Mouse (Mus musculus) midbrain, embryonic 15.5 days (tissue): ENCODE measurements around the gene Cckbr. TPM values are rescaled to one million over a fixed set of nuclear protein-coding genes. Genes with fewer than 3 reads are reported as not detected.

Experiments
- ATAC-seq: fragments of 200-750 bp; cut with Nextera tagmentation; replicated peaks from 2 replicates; pipeline ENCODE4 v1.8.0; 2017; ENCODE audit warnings: moderate TSS enrichment
- H3K27ac ChIP-seq: fragments of 300-500 bp; sonication (generic); 2 replicates; pipeline ENCODE4 v1.5.1; 2015; ENCODE audit warnings: mild to moderate bottlenecking, inconsistent platforms
- H3K27me3 ChIP-seq: fragments of 300-500 bp; sonication (generic); replicated peaks from 2 replicates; pipeline ENCODE4 v1.6.1; 2015; ENCODE audit warnings: inconsistent platforms
- H3K36me3 ChIP-seq: fragments of 300-500 bp; sonication (generic); replicated peaks from 2 replicates; pipeline ENCODE4 v1.6.1; 2015; ENCODE audit warnings: inconsistent platforms
- H3K4me1 ChIP-seq: fragments of 300-500 bp; sonication (generic); 2 replicates; pipeline ENCODE4 v1.6.1; 2015; ENCODE audit warnings: inconsistent platforms
- H3K4me2 ChIP-seq: fragments of 300-500 bp; sonication (generic); 2 replicates; pipeline ENCODE4 v1.6.1; 2015; ENCODE audit warnings: inconsistent platforms, mild to moderate bottlenecking, moderate library complexity
- H3K4me3 ChIP-seq: fragments of 300-500 bp; sonication (generic); 2 replicates; pipeline ENCODE4 v1.5.1; 2015; ENCODE audit warnings: mild to moderate bottlenecking, inconsistent platforms
- H3K9ac ChIP-seq: fragments of 300-500 bp; sonication (generic); 2 replicates; pipeline ENCODE4 v1.6.1; 2015; ENCODE audit warnings: mild to moderate bottlenecking, inconsistent platforms
- H3K9me3 ChIP-seq: fragments of 300-500 bp; sonication (generic); 2 replicates; pipeline ENCODE4 v1.6.1; 2016; ENCODE audit warnings: inconsistent platforms
- WGBS: fragments of 180-500 bp; shearing (Covaris S2); methylation state at CpG from one replicate; pipeline ENCODE4 v1.1.7; 2015; ENCODE audit warnings: mixed read lengths; 5-methylcytosine and 5-hydroxymethylcytosine counted together
- polyA plus RNA-seq: library from polyadenylated mRNA; unstranded; fragments of >200 nt; fragmentation: Nextera tagmentation; extraction: Ambion mirVana; gene quantifications from 2 replicates; pipeline ENCODE4 v1.2.1, GENCODE M21; 2015

Gene Cckbr
- 4.5 and 5.9 TPM in 2 replicates for polyA plus RNA-seq

- peak; percentile 89 for ATAC-seq
- under 1% methylated on average over 31 of the region's 31 CpGs for WGBS
- peak within 1 kb of the TSS; percentile 59 for H3K4me3 ChIP-seq
- no peaks in the 10 kb centered on the region for H3K9me3 ChIP-seq
- H3K27me3 ChIP-seq = peaks cover 6% of the 10 kb centered on the region
- H3K4me2 ChIP-seq = peak within 1 kb of the TSS; percentile 86
- peak within 1 kb of the TSS; percentile 2; the same call in 1 of the 2 replicates for H3K27ac ChIP-seq
- peak within 1 kb of the TSS; percentile 50 for H3K9ac ChIP-seq
- H3K36me3 ChIP-seq = no peaks in the 10 kb centered on the region
- H3K4me1 ChIP-seq = peaks cover 16% of the 10 kb centered on the region; the same call in 1 of the 2 replicates
Measured at GRCm38 (mm10) chr7:105425424-105426043, at the start of gene Cckbr. Cckbr (plus strand) TSS chr7:105425731.

GRCm38 (mm10) chr7:105380329-105380728, 45.2 kb upstream of the Cckbr start:
- ATAC-seq = no peak
- H3K27me3 ChIP-seq = no peaks in the 10 kb centered on the region
- 93% methylated on average over 3 of the region's 3 CpGs for WGBS
- no peak overlapping the region for H3K27ac ChIP-seq
- H3K9me3 ChIP-seq = no peaks in the 10 kb centered on the region
- no peak overlapping the region for H3K4me2 ChIP-seq
- H3K9ac ChIP-seq = no peak overlapping the region
- no peak overlapping the region for H3K4me3 ChIP-seq
- H3K36me3 ChIP-seq = peaks cover 64% of the 10 kb centered on the region
- no peaks in the 10 kb centered on the region for H3K4me1 ChIP-seq

GRCm38 (mm10) chr7:105387696-105388095, 37.8 kb upstream of the Cckbr start:
- peaks cover 51% of the 10 kb centered on the region for H3K36me3 ChIP-seq
- 99% methylated on average over 2 of the region's 2 CpGs for WGBS
- H3K27me3 ChIP-seq = no peaks in the 10 kb centered on the region
- ATAC-seq = no peak
- no peak overlapping the region for H3K4me2 ChIP-seq
- no peaks in the 10 kb centered on the region for H3K9me3 ChIP-seq
- no peak overlapping the region for H3K9ac ChIP-seq
- H3K4me3 ChIP-seq = no peak overlapping the region
- H3K27ac ChIP-seq = no peak overlapping the region
- no peaks in the 10 kb centered on the region for H3K4me1 ChIP-seq

- Histone ChIP-seq H3K4me1 (no peaks in the 10 kb centered on the region), H3K27me3 (no peaks in the 10 kb centered on the region), H3K9me3 (no peaks in the 10 kb centered on the region), H3K27ac (no peak overlapping the region), H3K9ac (no peak overlapping the region), H3K4me3 (no peak overlapping the region), H3K4me2 (no peak overlapping the region), H3K36me3 (peaks cover 31% of the 10 kb centered on the region)
- 94% methylated on average over 2 of the region's 2 CpGs for WGBS
- ATAC-seq = no peak
Measured at GRCm38 (mm10) chr7:105390236-105390635, 35.3 kb upstream of the Cckbr start.

- no peak overlapping the region for H3K4me3 ChIP-seq
- H3K27me3 ChIP-seq = no peaks in the 10 kb centered on the region
- ATAC-seq = no peak
- peaks cover 19% of the 10 kb centered on the region for H3K4me1 ChIP-seq
- H3K27ac ChIP-seq = no peak overlapping the region
- no peaks in the 10 kb centered on the region for H3K9me3 ChIP-seq
- 87% methylated on average over 1 of the region's 1 CpGs for WGBS
- H3K9ac ChIP-seq = no peak overlapping the region
- peaks cover 1% of the 10 kb centered on the region; the same call in 1 of the 2 replicates for H3K36me3 ChIP-seq
- no peak overlapping the region for H3K4me2 ChIP-seq
Measured at GRCm38 (mm10) chr7:105394606-105395005, 30.9 kb upstream of the Cckbr start.

GRCm38 (mm10) chr7:105395131-105395820, 30.3 kb upstream of the Cckbr start:
- no peak for ATAC-seq
- H3K4me1 ChIP-seq = peaks cover 19% of the 10 kb centered on the region
- no peak overlapping the region for H3K4me3 ChIP-seq
- H3K4me2 ChIP-seq = no peak overlapping the region
- no peaks in the 10 kb centered on the region for H3K36me3 ChIP-seq
- H3K9ac ChIP-seq = no peak overlapping the region
- H3K9me3 ChIP-seq = no peaks in the 10 kb centered on the region
- H3K27ac ChIP-seq = no peak overlapping the region
- no peaks in the 10 kb centered on the region for H3K27me3 ChIP-seq

GRCm38 (mm10) chr7:105396126-105396525, 29.4 kb upstream of the Cckbr start:
- no peak overlapping the region for H3K4me3 ChIP-seq
- no peak overlapping the region for H3K9ac ChIP-seq
- H3K27ac ChIP-seq = no peak overlapping the region
- no peak for ATAC-seq
- no peak overlapping the region for H3K4me2 ChIP-seq
- H3K4me1 ChIP-seq = peaks cover 25% of the 10 kb centered on the region
- no peaks in the 10 kb centered on the region for H3K36me3 ChIP-seq
- no peaks in the 10 kb centered on the region for H3K27me3 ChIP-seq
- no peaks in the 10 kb centered on the region for H3K9me3 ChIP-seq

GRCm38 (mm10) chr7:105399058-105399934, 26.2 kb upstream of the Cckbr start:
- Histone ChIP-seq H3K4me1 (peaks cover 27% of the 10 kb centered on the region), H3K27ac (peak overlapping the region; percentile 81), H3K9ac (peak overlapping the region; percentile 83), H3K4me3 (peak overlapping the region; percentile 79), H3K9me3 (no peaks in the 10 kb centered on the region), H3K36me3 (no peaks in the 10 kb centered on the region), H3K4me2 (peak overlapping the region; percentile 76), H3K27me3 (no peaks in the 10 kb centered on the region)
- ATAC-seq = peak; percentile 74; the same call in 1 of the 2 replicates
- 2% methylated on average over 25 of the region's 25 CpGs for whole genome bisulfite sequencing

- no peaks in the 10 kb centered on the region for H3K36me3 ChIP-seq
- no peaks in the 10 kb centered on the region for H3K27me3 ChIP-seq
- peak within 1 kb of the TSS; percentile 79 for H3K4me3 ChIP-seq
- ATAC-seq = peak; percentile 99
- peak within 1 kb of the TSS; percentile 83 for H3K9ac ChIP-seq
- WGBS = under 1% methylated on average over 54 of the region's 55 CpGs
- H3K4me2 ChIP-seq = peak within 1 kb of the TSS; percentile 76
- H3K4me1 ChIP-seq = peaks cover 27% of the 10 kb centered on the region
- peak within 1 kb of the TSS; percentile 81 for H3K27ac ChIP-seq
- H3K9me3 ChIP-seq = no peaks in the 10 kb centered on the region
Measured at GRCm38 (mm10) chr7:105399935-105400624, 25.5 kb upstream of the Cckbr start, which contains the start of gene Fam160a2. Fam160a2 (minus strand) TSS chr7:105400054.

- WGBS = 83% methylated on average over 5 of the region's 5 CpGs
- no peak within 1 kb of the TSS for H3K27ac ChIP-seq
- H3K27me3 ChIP-seq = no peaks in the 10 kb centered on the region
- no peak within 1 kb of the TSS for H3K9ac ChIP-seq
- H3K9me3 ChIP-seq = no peaks in the 10 kb centered on the region
- H3K4me2 ChIP-seq = no peak within 1 kb of the TSS
- H3K4me1 ChIP-seq = peaks cover 10% of the 10 kb centered on the region
- no peaks in the 10 kb centered on the region for H3K36me3 ChIP-seq
- no peak within 1 kb of the TSS for H3K4me3 ChIP-seq
- no peak for ATAC-seq
Measured at GRCm38 (mm10) chr7:105404268-105404667, 21.3 kb upstream of the Cckbr start, which contains the start of gene Cnga4. Cnga4 (plus strand) TSS chr7:105404568.

- 77% methylated on average over 1 of the region's 1 CpGs for WGBS
- no peak for ATAC-seq
Measured at GRCm38 (mm10) chr7:105406322-105406721, 19.2 kb upstream of the Cckbr start.

More at GRCm38 (mm10) chr7:105406322-105406721, 19.2 kb upstream of the Cckbr start:
- Histone ChIP-seq H3K36me3 (no peaks in the 10 kb centered on the region), H3K4me3 (no peak overlapping the region), H3K9ac (no peak overlapping the region), H3K27ac (no peak overlapping the region), H3K4me1 (no peaks in the 10 kb centered on the region), H3K27me3 (no peaks in the 10 kb centered on the region), H3K9me3 (no peaks in the 10 kb centered on the region), H3K4me2 (no peak overlapping the region)
